Mouse (Mus musculus) fat pad, adult 2 months (tissue): Measurements from ENCODE around the gene Pak2.

ENCODE experiments used
- DNase-seq: peaks from one replicate; pipeline ENCODE4 v3.0.0-alpha.2; 2011; ENCODE audit warnings: low read depth, low spot score; ENCODE audit errors: extremely low read depth

Gene Pak2

DNA sequence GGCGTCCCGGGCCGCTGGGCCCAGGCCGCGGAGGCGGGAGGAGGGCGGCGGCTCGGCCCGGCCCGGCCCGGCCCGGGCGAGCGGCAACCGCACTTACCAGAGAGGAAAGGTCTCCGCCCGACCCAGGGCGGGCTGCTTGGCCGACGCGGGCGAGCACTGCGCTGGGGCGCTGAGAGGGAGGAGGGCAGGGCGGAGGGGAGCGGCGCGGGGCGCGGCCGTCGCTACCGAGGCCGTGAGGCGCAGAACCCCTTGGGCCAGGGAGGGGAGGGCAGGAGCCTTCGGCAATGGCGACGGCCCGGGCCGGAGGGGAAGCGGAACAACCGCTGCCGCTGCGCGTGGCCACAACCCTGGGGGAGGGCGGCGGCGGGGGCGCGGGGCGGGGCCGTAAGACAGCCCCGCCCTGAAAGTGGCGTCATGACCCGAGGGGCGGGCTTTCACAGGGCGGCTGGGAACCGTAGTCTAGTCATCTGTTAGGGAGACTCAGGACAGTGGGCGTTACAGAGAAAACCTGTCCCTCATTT is at the start of gene Pak2:
TSS of gene Pak2 (minus strand) at position 352 of the 521 bp plus-strand sequence.
- DNase-seq: no peak

DNA sequence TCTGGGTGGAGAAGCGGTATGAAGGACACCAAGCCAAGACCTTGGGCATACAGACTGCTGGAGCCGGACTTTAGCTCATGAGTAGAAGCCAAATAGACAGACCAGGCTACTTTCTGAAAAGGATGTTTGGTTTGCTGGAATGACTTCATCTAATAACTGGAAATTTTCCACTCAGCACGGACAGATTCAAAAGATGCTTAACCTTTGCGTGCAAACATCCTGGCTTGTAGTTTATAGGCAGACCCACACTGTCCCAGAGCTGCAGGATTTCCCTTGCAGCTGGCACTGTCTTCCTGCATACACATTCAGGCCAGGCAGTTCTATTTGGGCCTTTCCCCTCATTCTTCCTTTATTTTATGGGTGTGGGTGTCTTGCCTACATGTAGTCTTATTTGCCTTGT is 47.9 kb upstream of the Pak2 start:
- DNase-seq: no peak

DNA sequence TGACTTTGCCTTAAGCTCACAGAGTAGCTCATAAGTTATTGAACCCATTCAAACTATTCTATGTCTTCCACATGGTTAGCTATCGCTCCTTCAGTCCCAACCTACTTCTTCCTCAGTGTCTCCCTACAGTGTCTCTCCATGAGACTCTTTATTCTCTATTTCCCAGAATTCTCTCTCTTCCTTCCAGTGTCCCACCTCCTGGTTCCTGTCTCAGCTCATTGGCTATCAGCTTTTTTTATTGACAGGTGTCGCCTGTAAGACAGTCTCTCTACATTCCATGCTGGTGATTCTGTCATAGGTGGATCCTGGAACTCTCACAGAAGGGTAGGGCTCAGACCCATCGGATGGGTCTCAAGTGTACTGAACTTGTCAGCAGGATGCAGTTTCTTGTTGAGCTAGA is 46.2 kb upstream of the Pak2 start:
- no peak for DNase-seq

- DNase-seq: no peak
These were observed 45.5 kb upstream of the Pak2 start for GRCm38 (mm10) chr16:32124444-32125335.

- no peak for DNase-seq
These were observed 44.9 kb upstream of the Pak2 start for GRCm38 (mm10) chr16:32124020-32124419.

- no peak for DNase-seq
These were observed 41.3 kb upstream of the Pak2 start for GRCm38 (mm10) chr16:32120454-32120853.

DNA sequence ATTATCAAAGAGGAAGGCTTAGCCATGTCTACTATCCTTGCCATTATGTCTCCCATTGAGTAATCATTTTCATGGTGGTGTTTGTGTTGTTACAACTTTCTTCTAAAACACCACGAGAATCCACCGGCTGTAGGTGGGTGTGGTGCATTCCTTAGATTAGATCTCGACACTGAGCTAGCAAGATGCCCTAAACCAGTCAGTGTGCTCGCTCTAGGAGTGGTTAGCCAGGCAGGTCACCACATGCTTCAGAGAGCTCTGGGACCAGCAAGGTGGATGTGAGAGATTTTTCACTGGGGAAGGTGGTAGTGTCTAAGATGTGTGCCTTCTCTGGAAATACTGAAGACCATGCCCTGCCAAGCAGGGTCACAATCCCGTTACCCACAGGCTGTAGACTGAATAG is 37.0 kb upstream of the Pak2 start:
- DNase-seq: no peak

GRCm38 (mm10) chr16:32115781-32116180 is 36.6 kb upstream of the Pak2 start:
- no peak for DNase-seq

- DNase-seq: no peak
These were observed 36.0 kb upstream of the Pak2 start for GRCm38 (mm10) chr16:32114968-32115695.

- no peak for DNase-seq
These were observed 35.3 kb upstream of the Pak2 start for GRCm38 (mm10) chr16:32114406-32114805.

GRCm38 (mm10) chr16:32113541-32114218 is 34.5 kb upstream of the Pak2 start:
- no peak for DNase-seq

DNA sequence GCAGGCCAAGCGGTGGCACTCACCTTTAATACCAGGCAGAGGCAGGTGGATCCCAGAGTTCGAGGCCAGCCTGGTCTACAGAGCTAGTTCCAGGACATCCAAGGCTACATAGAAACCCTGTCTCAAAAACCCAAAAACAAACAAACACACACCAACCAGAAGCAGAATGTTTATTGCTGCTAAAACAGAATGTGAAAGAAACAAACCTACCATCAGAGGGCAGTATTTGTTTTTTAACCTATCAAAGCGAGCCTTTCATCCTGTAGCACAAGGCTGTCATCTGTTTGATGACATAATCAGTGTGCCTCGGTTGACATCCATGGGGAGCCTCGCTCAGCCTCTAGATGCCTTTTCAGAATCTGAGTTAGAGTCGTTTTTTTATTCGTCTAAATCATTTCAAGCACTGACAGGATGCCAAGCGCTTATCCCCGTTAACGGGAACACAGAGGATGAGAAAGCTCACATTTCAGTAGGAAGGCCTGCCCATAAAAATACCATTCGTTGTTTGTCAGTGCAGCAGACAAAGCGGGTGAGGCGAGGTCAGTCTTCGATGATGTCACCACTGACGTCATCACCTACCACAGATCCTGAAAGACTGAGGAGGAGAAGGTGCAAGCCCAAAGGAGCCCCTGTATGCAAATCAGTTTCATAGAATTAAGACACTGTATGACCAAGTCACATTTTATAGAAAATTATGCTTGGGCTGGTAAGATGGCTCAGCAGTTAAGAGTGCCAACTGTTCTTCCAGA is 32.0 kb upstream of the Pak2 start:
- no peak for DNase-seq

DNA sequence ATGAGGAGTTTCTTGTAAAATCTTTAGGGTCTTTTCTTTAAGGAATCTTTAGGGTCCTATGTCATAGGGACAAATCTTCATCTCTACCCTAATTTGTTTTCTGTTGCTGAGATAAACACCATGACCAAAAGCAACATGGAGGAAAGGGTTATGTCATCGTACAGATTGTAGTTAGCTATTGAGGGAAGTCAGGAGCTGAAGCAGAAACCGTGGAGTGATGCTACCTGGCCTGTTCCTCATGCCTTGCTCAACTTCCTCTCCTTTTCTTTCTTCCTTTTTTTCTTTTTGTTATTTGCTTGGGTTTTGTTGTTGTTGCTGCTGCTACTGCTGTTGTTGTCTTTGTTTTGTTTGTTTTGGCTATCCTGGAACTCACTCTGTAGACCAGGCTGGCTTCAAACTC is 29.4 kb upstream of the Pak2 start:
- no peak for DNase-seq

GRCm38 (mm10) chr16:32108170-32108569 is 29.0 kb upstream of the Pak2 start:
- DNase-seq: no peak

GRCm38 (mm10) chr16:32107342-32108045 is 28.4 kb upstream of the Pak2 start:
- no peak for DNase-seq

- no peak for DNase-seq
These were observed 26.6 kb upstream of the Pak2 start for GRCm38 (mm10) chr16:32105698-32106097.

- no peak for DNase-seq
These were observed 23.2 kb upstream of the Pak2 start for GRCm38 (mm10) chr16:32102295-32102694.

DNA sequence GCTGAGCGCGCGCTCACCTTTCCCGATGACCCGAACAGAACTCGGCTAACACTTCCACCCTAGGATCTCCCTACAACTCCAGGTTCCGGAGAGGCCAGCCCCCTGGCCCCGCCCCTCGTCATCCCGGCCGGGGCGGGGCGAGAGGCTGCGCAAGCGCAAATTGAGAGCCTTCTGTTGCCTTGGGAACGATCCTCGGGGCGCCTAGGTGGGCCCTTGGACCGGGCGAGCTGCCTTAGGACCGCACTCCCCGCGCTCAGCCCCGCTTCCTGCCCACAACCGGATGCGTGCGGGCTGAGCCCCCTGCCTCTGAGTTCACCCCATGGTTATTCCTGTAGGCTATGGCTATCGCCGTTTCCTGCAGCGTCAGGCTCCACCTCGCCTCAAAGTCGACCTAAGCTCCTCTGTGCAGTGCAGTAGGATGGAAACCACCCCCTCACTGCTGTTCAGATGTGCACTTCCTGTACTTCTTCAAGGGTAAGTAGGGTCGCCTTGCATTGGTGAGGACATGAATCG is 20.6 kb upstream of the Pak2 start, which contains the start of the genes Pigx and Cep19:
TSS of gene Pigx (minus strand) at position 103 of the 513 bp plus-strand sequence.
TSS of gene Cep19 (plus strand) at position 163 of the 513 bp plus-strand sequence.
- DNase-seq: no peak

GRCm38 (mm10) chr16:32098897-32099637 is 19.9 kb upstream of the Pak2 start:
- no peak for DNase-seq
